Mouse (Mus musculus): ENCODE measurements around the gene Tas2r121.
"Not testable (repeated sequence)": the region's sequence is repeated elsewhere in the genome, so short reads cannot be mapped to it uniquely, and the experiment has no call there.

The Tas2r121 gene

GRCm38 (mm10) chr6:132700907-132701306 lies at the start of gene Tas2r121:
Gene Tas2r121 (minus strand): TSS chr6:132701007.
- no peak for DNase-seq (ENCODE audit: extremely low spot score, low read depth, low spot score)

- no peak for DNase-seq (ENCODE audit: extremely low spot score, low read depth, low spot score)
Measured at GRCm38 (mm10) chr6:132750206-132750605, 49.4 kb upstream of the Tas2r121 start.

GRCm38 (mm10) chr6:132737935-132738334 lies 37.1 kb upstream of the Tas2r121 start, which contains the start of gene Tas2r115:
Gene Tas2r115 (minus strand): TSS chr6:132738035.
- DNase-seq (ENCODE audit: extremely low spot score, low read depth, low spot score): no peak

- DNase-seq (ENCODE audit: extremely low spot score, low read depth, low spot score): no peak
Measured at GRCm38 (mm10) chr6:132711828-132712227, 11.0 kb upstream of the Tas2r121 start, which contains the start of gene Tas2r122. Gene Tas2r122 (minus strand): TSS chr6:132711928.

- DNase-seq (ENCODE audit: extremely low spot score, low read depth, low spot score): not testable (repeated sequence)
Measured at GRCm38 (mm10) chr6:132691596-132691995, 9.2 kb downstream of the Tas2r121 start.

- DNase-seq (ENCODE audit: extremely low spot score, low read depth, low spot score): no peak
Measured at GRCm38 (mm10) chr6:132656653-132657052, 44.2 kb downstream of the Tas2r121 start, which contains the start of gene Tas2r120. Gene Tas2r120 (plus strand): TSS chr6:132656953.

- no peak for DNase-seq (ENCODE audit: extremely low spot score, low read depth, low spot score)
Measured at GRCm38 (mm10) chr6:132651426-132651825, 49.4 kb downstream of the Tas2r121 start, which contains the start of gene A630073D07Rik. Gene A630073D07Rik (minus strand): TSS chr6:132651526.
